Mouse (Mus musculus): Measurements from ENCODE around the gene Mpp6. TPM values are rescaled to one million over a fixed set of nuclear protein-coding genes. Genes with fewer than 3 reads are reported as not detected.

The Mpp6 gene
- total RNA-seq (2021) = 10 to 100 TPM; 58.8 to 62.9 TPM
- long read RNA-seq, experiment 1, transcript Mpp6-202 (13 exons, 2,161 nt) = major isoform, 17 of 34 reads
- long read RNA-seq, experiment 1, partial matches to known transcripts = 2 of 34 reads
- long read RNA-seq, experiment 1, other reads (novel, unspliced or antisense) = 9 of 34 reads
- long read RNA-seq, experiment 2, transcript Mpp6-202 (13 exons, 2,161 nt) = major isoform, 41 of 85 reads
- long read RNA-seq, experiment 2, transcript Mpp6-203 (14 exons, 2,222 nt) = minor isoform, 5 of 85 reads
- long read RNA-seq, experiment 2, transcript Mpp6-209 (12 exons, 2,418 nt) = minor isoform, 8 of 85 reads
- long read RNA-seq, experiment 2, partial matches to known transcripts = 10 of 85 reads
- long read RNA-seq, experiment 2, other reads (novel, unspliced or antisense) = 14 of 85 reads

- peak; percentile 67 to 76 for DNase-seq (ENCODE audit: low spot score in 2 of 2)
Observed at GRCm38 (mm10) chr6:50109757-50110378, at the start of gene Mpp6. TSS of gene Mpp6 (plus strand) at chr6:50110241.

- DNase-seq (ENCODE audit: low spot score in 2 of 2) = no peak
Observed at GRCm38 (mm10) chr6:50066172-50066571, 43.9 kb upstream of the Mpp6 start.

- no peak for DNase-seq (ENCODE audit: low spot score in 2 of 2)
Observed at GRCm38 (mm10) chr6:50068490-50068889, 41.6 kb upstream of the Mpp6 start.

GRCm38 (mm10) chr6:50075248-50075647 is 34.8 kb upstream of the Mpp6 start:
- no peak for DNase-seq (ENCODE audit: low spot score in 2 of 2)

GRCm38 (mm10) chr6:50076473-50076872 is 33.6 kb upstream of the Mpp6 start:
- no peak for DNase-seq (ENCODE audit: low spot score in 2 of 2)

- no peak for DNase-seq (ENCODE audit: low spot score in 2 of 2)
Observed at GRCm38 (mm10) chr6:50080431-50080830, 29.6 kb upstream of the Mpp6 start.

- no peak for DNase-seq (ENCODE audit: low spot score in 2 of 2)
Observed at GRCm38 (mm10) chr6:50085206-50085605, 24.8 kb upstream of the Mpp6 start.

- no peak for DNase-seq (ENCODE audit: low spot score in 2 of 2)
Observed at GRCm38 (mm10) chr6:50089333-50089732, 20.7 kb upstream of the Mpp6 start.

GRCm38 (mm10) chr6:50090221-50090620 is 19.8 kb upstream of the Mpp6 start:
- DNase-seq (ENCODE audit: low spot score in 2 of 2) = no peak

GRCm38 (mm10) chr6:50091462-50092154 is 18.4 kb upstream of the Mpp6 start:
- no peak for DNase-seq (ENCODE audit: low spot score in 2 of 2)

- DNase-seq (ENCODE audit: low spot score in 2 of 2) = no peak
Observed at GRCm38 (mm10) chr6:50109201-50109756, 762 bp upstream of the Mpp6 start.

- peak; percentile 3 to 15 for DNase-seq (ENCODE audit: low spot score in 2 of 2)
Observed at GRCm38 (mm10) chr6:50110379-50110941, 419 bp downstream of the Mpp6 start.

GRCm38 (mm10) chr6:50111111-50111655 is 1.1 kb downstream of the Mpp6 start:
- no peak for DNase-seq (ENCODE audit: low spot score in 2 of 2)

GRCm38 (mm10) chr6:50112775-50113174 is 2.7 kb downstream of the Mpp6 start:
- peak; percentile 68 to 87 for DNase-seq (ENCODE audit: low spot score in 2 of 2)

GRCm38 (mm10) chr6:50114280-50114679 is 4.2 kb downstream of the Mpp6 start:
- no peak for DNase-seq (ENCODE audit: low spot score in 2 of 2)

- no peak for DNase-seq (ENCODE audit: low spot score in 2 of 2)
Observed at GRCm38 (mm10) chr6:50120931-50121330, 10.9 kb downstream of the Mpp6 start.

- DNase-seq (ENCODE audit: low spot score in 2 of 2) = no peak
Observed at GRCm38 (mm10) chr6:50122835-50123234, 12.8 kb downstream of the Mpp6 start.

GRCm38 (mm10) chr6:50124197-50124596 is 14.2 kb downstream of the Mpp6 start:
- DNase-seq (ENCODE audit: low spot score in 2 of 2) = no peak

- DNase-seq (ENCODE audit: low spot score in 2 of 2) = no peak
Observed at GRCm38 (mm10) chr6:50126331-50126730, 16.3 kb downstream of the Mpp6 start.

GRCm38 (mm10) chr6:50127536-50127935 is 17.5 kb downstream of the Mpp6 start:
- no peak for DNase-seq (ENCODE audit: low spot score in 2 of 2)

- no peak for DNase-seq (ENCODE audit: low spot score in 2 of 2)
Observed at GRCm38 (mm10) chr6:50137651-50138050, 27.6 kb downstream of the Mpp6 start.
